Mouse (Mus musculus) spleen, adult 2 months (tissue): ENCODE data around the gene Sardh.

ENCODE experiments used
- CTCF ChIP-seq: fragments of 200-500 bp; IDR thresholded peaks from 2 replicates; pipeline ENCODE4 v1.5.1; 2011; ENCODE audit warnings: mild to moderate bottlenecking, inconsistent platforms; ENCODE audit not compliant: insufficient read depth, insufficient read length, insufficient replicate concordance; ENCODE audit errors: extremely low read depth
- POLR2A ChIP-seq: fragments of 200-500 bp; IDR thresholded peaks from 2 replicates; pipeline ENCODE4 v1.6.1; 2011; ENCODE audit warnings: low read depth, low read length, inconsistent platforms

DNA sequence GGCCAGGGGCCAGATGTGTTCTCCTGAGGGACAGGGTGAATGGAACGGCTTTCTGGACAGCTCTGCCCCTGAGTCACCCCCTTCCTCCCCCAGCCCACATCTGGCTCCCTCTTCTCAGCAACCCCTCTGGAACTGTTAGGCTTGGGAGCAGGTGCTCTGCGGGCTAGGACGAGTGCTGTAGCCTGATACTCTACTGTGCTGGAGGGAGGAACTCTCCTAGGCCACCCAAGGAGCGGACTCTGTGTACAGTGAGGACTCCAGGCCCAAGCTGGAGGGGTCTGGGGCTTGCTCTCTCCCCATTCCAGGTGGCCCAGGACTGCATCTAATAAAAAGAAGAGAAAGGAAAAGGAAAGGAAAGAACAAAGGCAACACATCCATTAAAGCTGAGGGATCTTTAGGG, 58.1 kb downstream of the Sardh start:
- TF ChIP-seq POLR2A (no peak), CTCF (no peak)
